Mouse (Mus musculus) hindbrain, embryonic 12.5 days (tissue): ENCODE results near the gene Iqch. TPM values are rescaled to one million over a fixed set of nuclear protein-coding genes. Genes with fewer than 3 reads are reported as not detected.

Experiments used
- ATAC-seq: fragments of 200-750 bp; cut with Nextera tagmentation; 2 replicates; pipeline ENCODE4 v1.8.0; 2017; ENCODE audit warnings: moderate TSS enrichment; ENCODE audit not compliant: low FRiP score
- H3K27ac ChIP-seq: fragments of 300-500 bp; sonication (generic); 2 replicates; pipeline ENCODE4 v1.5.1; 2016; ENCODE audit warnings: mild to moderate bottlenecking
- H3K27me3 ChIP-seq: fragments of 300-500 bp; sonication (generic); 2 replicates; pipeline ENCODE4 v1.6.1; 2016; ENCODE audit warnings: mild to moderate bottlenecking
- H3K36me3 ChIP-seq: fragments of 300-500 bp; sonication (generic); 2 replicates; pipeline ENCODE4 v1.6.1; 2016; ENCODE audit warnings: mild to moderate bottlenecking
- H3K4me1 ChIP-seq: fragments of 300-500 bp; sonication (generic); 2 replicates; pipeline ENCODE4 v1.6.1; 2016
- H3K4me2 ChIP-seq: fragments of 300-500 bp; sonication (generic); replicated peaks from 2 replicates; pipeline ENCODE4 v1.6.1; 2016; ENCODE audit warnings: mild to moderate bottlenecking
- H3K4me3 ChIP-seq: fragments of 300-500 bp; sonication (generic); 2 replicates; pipeline ENCODE4 v1.5.1; 2016; ENCODE audit warnings: mild to moderate bottlenecking
- H3K9ac ChIP-seq: fragments of 300-500 bp; sonication (generic); 2 replicates; pipeline ENCODE4 v1.6.1; 2016; ENCODE audit warnings: mild to moderate bottlenecking, moderate library complexity
- H3K9me3 ChIP-seq: fragments of 300-500 bp; sonication (generic); replicated peaks from 2 replicates; pipeline ENCODE4 v1.6.1; 2016; ENCODE audit warnings: mild to moderate bottlenecking
- WGBS: fragments of 180-500 bp; shearing (Covaris S2); methylation state at CpG from one replicate; pipeline ENCODE4 v1.1.7; 2016; 5-methylcytosine and 5-hydroxymethylcytosine counted together
- polyA plus RNA-seq: library from polyadenylated mRNA; unstranded; fragments of >200 nt; fragmentation: Nextera tagmentation; extraction: Ambion mirVana; gene quantifications from 2 replicates; pipeline ENCODE4 v1.2.1, GENCODE M21; 2016

The Iqch gene
- polyA plus RNA-seq, 1 experiment from 2014 or later = 0.10 TPM

GRCm38 (mm10) chr9:63609776-63610175 is 7.5 kb upstream of the Iqch start:
- Histone ChIP-seq H3K4me2 (no peak overlapping the region), H3K9me3 (no peaks in the 10 kb centered on the region), H3K27ac (no peak overlapping the region), H3K27me3 (no peaks in the 10 kb centered on the region), H3K4me1 (peaks cover 42% of the 10 kb centered on the region), H3K36me3 (no peaks in the 10 kb centered on the region), H3K4me3 (no peak overlapping the region), H3K9ac (no peak overlapping the region)
- WGBS = 100% methylated on average over 2 of the region's 2 CpGs
- no peak for ATAC-seq

- WGBS = 68% methylated on average over 8 of the region's 8 CpGs
- H3K4me1 ChIP-seq = peaks cover 44% of the 10 kb centered on the region
These were observed 7.0 kb upstream of the Iqch start for GRCm38 (mm10) chr9:63609246-63609645.

GRCm38 (mm10) chr9:63608006-63608405 is 5.7 kb upstream of the Iqch start:
- H3K4me3 ChIP-seq = no peak overlapping the region
- WGBS = 77% methylated on average over 6 of the region's 6 CpGs
- no peak for ATAC-seq
- no peaks in the 10 kb centered on the region for H3K27me3 ChIP-seq
- no peak overlapping the region for H3K9ac ChIP-seq
- H3K4me1 ChIP-seq = peaks cover 49% of the 10 kb centered on the region
- H3K27ac ChIP-seq = no peak overlapping the region
- H3K36me3 ChIP-seq = no peaks in the 10 kb centered on the region
- H3K9me3 ChIP-seq = no peaks in the 10 kb centered on the region
- no peak overlapping the region for H3K4me2 ChIP-seq

More at GRCm38 (mm10) chr9:63609246-63609645, 7.0 kb upstream of the Iqch start:
- Histone ChIP-seq H3K36me3 (no peaks in the 10 kb centered on the region), H3K9ac (no peak overlapping the region), H3K4me2 (no peak overlapping the region), H3K9me3 (no peaks in the 10 kb centered on the region), H3K27me3 (no peaks in the 10 kb centered on the region), H3K4me3 (no peak overlapping the region), H3K27ac (no peak overlapping the region)
- ATAC-seq = no peak

- 66% methylated on average over 2 of the region's 2 CpGs for WGBS
- no peak overlapping the region for H3K9ac ChIP-seq
- ATAC-seq = no peak
- no peak overlapping the region for H3K27ac ChIP-seq
- no peaks in the 10 kb centered on the region for H3K27me3 ChIP-seq
- no peaks in the 10 kb centered on the region for H3K9me3 ChIP-seq
- peaks cover 37% of the 10 kb centered on the region for H3K4me1 ChIP-seq
- no peaks in the 10 kb centered on the region for H3K36me3 ChIP-seq
- H3K4me3 ChIP-seq = no peak overlapping the region
- no peak overlapping the region for H3K4me2 ChIP-seq
These were observed 4.3 kb upstream of the Iqch start for GRCm38 (mm10) chr9:63606594-63606993.

- H3K4me2 ChIP-seq = peak overlapping the region; percentile 69; the same call in 1 of the 2 replicates
- no peak for ATAC-seq
- H3K4me1 ChIP-seq = peaks cover 19% of the 10 kb centered on the region
- 0 out of 2 replicates have a peak overlapping the region, but pooled peaks have one; percentile 9 for H3K9ac ChIP-seq
- H3K36me3 ChIP-seq = no peaks in the 10 kb centered on the region
- H3K27ac ChIP-seq = no peak overlapping the region
- no peaks in the 10 kb centered on the region for H3K9me3 ChIP-seq
- peak overlapping the region; percentile 93; the same call in 1 of the 2 replicates for H3K4me3 ChIP-seq
- no peaks in the 10 kb centered on the region for H3K27me3 ChIP-seq
- WGBS = 66% methylated on average over 6 of the region's 6 CpGs
These were observed 1.6 kb upstream of the Iqch start for GRCm38 (mm10) chr9:63603849-63604248.

- Histone ChIP-seq H3K27me3 (no peaks in the 10 kb centered on the region), H3K9me3 (no peaks in the 10 kb centered on the region), H3K4me2 (no peak overlapping the region), H3K27ac (no peak overlapping the region), H3K4me1 (no peaks in the 10 kb centered on the region), H3K36me3 (no peaks in the 10 kb centered on the region), H3K4me3 (no peak overlapping the region), H3K9ac (no peak overlapping the region)
- 86% methylated on average over 9 of the region's 9 CpGs for WGBS
- no peak for ATAC-seq
These were observed 5.6 kb downstream of the Iqch start for GRCm38 (mm10) chr9:63596660-63597059.

GRCm38 (mm10) chr9:63595652-63596051 is 6.6 kb downstream of the Iqch start:
- H3K9me3 ChIP-seq = no peaks in the 10 kb centered on the region
- H3K36me3 ChIP-seq = no peaks in the 10 kb centered on the region
- no peak overlapping the region for H3K4me3 ChIP-seq
- no peaks in the 10 kb centered on the region for H3K27me3 ChIP-seq
- ATAC-seq = no peak
- WGBS = 91% methylated on average over 8 of the region's 8 CpGs
- no peaks in the 10 kb centered on the region for H3K4me1 ChIP-seq
- H3K9ac ChIP-seq = no peak overlapping the region
- no peak overlapping the region for H3K4me2 ChIP-seq
- no peak overlapping the region for H3K27ac ChIP-seq

- Histone ChIP-seq H3K4me2 (no peak overlapping the region), H3K27me3 (no peaks in the 10 kb centered on the region), H3K36me3 (no peaks in the 10 kb centered on the region), H3K9me3 (no peaks in the 10 kb centered on the region), H3K4me1 (no peaks in the 10 kb centered on the region), H3K27ac (no peak overlapping the region), H3K9ac (no peak overlapping the region), H3K4me3 (no peak overlapping the region)
- ATAC-seq = no peak
- WGBS = 100% methylated on average over 1 of the region's 1 CpGs
These were observed 7.3 kb downstream of the Iqch start for GRCm38 (mm10) chr9:63595032-63595431.

- WGBS = 88% methylated on average over 8 of the region's 8 CpGs
- no peak overlapping the region for H3K4me3 ChIP-seq
- no peaks in the 10 kb centered on the region for H3K4me1 ChIP-seq
- 0 out of 2 replicates have a peak, but pooled peaks cover 4% of the 10 kb centered on the region for H3K9me3 ChIP-seq
- H3K36me3 ChIP-seq = no peaks in the 10 kb centered on the region
- H3K9ac ChIP-seq = no peak overlapping the region
- H3K4me2 ChIP-seq = no peak overlapping the region
- no peaks in the 10 kb centered on the region for H3K27me3 ChIP-seq
- no peak overlapping the region for H3K27ac ChIP-seq
- no peak for ATAC-seq
These were observed 10.5 kb downstream of the Iqch start for GRCm38 (mm10) chr9:63591661-63592256.

GRCm38 (mm10) chr9:63590592-63590991 is 11.7 kb downstream of the Iqch start:
- Histone ChIP-seq H3K4me2 (no peak overlapping the region), H3K9ac (no peak overlapping the region), H3K27me3 (no peaks in the 10 kb centered on the region), H3K36me3 (no peaks in the 10 kb centered on the region), H3K27ac (no peak overlapping the region), H3K4me1 (no peaks in the 10 kb centered on the region), H3K4me3 (no peak overlapping the region), H3K9me3 (0 out of 2 replicates have a peak, but pooled peaks cover 6% of the 10 kb centered on the region)
- no peak for ATAC-seq
- 93% methylated on average over 4 of the region's 4 CpGs for WGBS

- H3K27ac ChIP-seq = no peak overlapping the region
- WGBS = 86% methylated on average over 6 of the region's 6 CpGs
- H3K9ac ChIP-seq = no peak overlapping the region
- H3K4me1 ChIP-seq = no peaks in the 10 kb centered on the region
- H3K27me3 ChIP-seq = no peaks in the 10 kb centered on the region
- H3K9me3 ChIP-seq = 0 out of 2 replicates have a peak, but pooled peaks cover 6% of the 10 kb centered on the region
- no peak overlapping the region for H3K4me3 ChIP-seq
- no peaks in the 10 kb centered on the region for H3K36me3 ChIP-seq
- no peak overlapping the region for H3K4me2 ChIP-seq
- ATAC-seq = no peak
These were observed 13.1 kb downstream of the Iqch start for GRCm38 (mm10) chr9:63589209-63589608.

- no peak for ATAC-seq
- no peaks in the 10 kb centered on the region for H3K4me1 ChIP-seq
- no peak overlapping the region for H3K4me2 ChIP-seq
- no peak overlapping the region for H3K27ac ChIP-seq
- WGBS = 93% methylated on average over 6 of the region's 6 CpGs
- H3K9me3 ChIP-seq = 0 out of 2 replicates have a peak, but pooled peaks cover 6% of the 10 kb centered on the region
- H3K9ac ChIP-seq = no peak overlapping the region
- no peak overlapping the region for H3K4me3 ChIP-seq
- no peaks in the 10 kb centered on the region for H3K27me3 ChIP-seq
- H3K36me3 ChIP-seq = no peaks in the 10 kb centered on the region
These were observed 17.0 kb downstream of the Iqch start for GRCm38 (mm10) chr9:63585251-63585650.

- no peak overlapping the region for H3K27ac ChIP-seq
- H3K4me2 ChIP-seq = no peak overlapping the region
- no peaks in the 10 kb centered on the region for H3K36me3 ChIP-seq
- H3K4me1 ChIP-seq = no peaks in the 10 kb centered on the region
- H3K9me3 ChIP-seq = 0 out of 2 replicates have a peak, but pooled peaks cover 2% of the 10 kb centered on the region
- H3K27me3 ChIP-seq = no peaks in the 10 kb centered on the region
- no peak overlapping the region for H3K9ac ChIP-seq
- no peak overlapping the region for H3K4me3 ChIP-seq
- ATAC-seq = no peak
- WGBS = 83% methylated on average over 4 of the region's 4 CpGs
These were observed 20.5 kb downstream of the Iqch start for GRCm38 (mm10) chr9:63581778-63582177.
